Mouse (Mus musculus) CH12.LX (cell line): ENCODE measurements around the gene Glis3.

Experiments
- CTCF ChIP-seq, 2 experiments: IDR thresholded peaks in 1 of 2; conservative IDR thresholded peaks in 1 of 2; 2 replicates each; pipeline ENCODE4 v1.5.1; 2011 to 2012; ENCODE audit warnings: low read depth in 2 of 2, low read length in 2 of 2, improper control_type of control experiment in 1 of 2, inconsistent platforms in 1 of 2, mild to moderate bottlenecking in 1 of 2, moderate library complexity in 1 of 2
- EP300 ChIP-seq: IDR thresholded peaks from 2 replicates; pipeline ENCODE4 v1.6.1; 2011; ENCODE audit warnings: low read length, improper control_type of control experiment
- HCFC1 ChIP-seq: IDR thresholded peaks from 2 replicates; pipeline ENCODE4 v1.6.1; 2012; ENCODE audit warnings: low read depth, mild to moderate bottlenecking, inconsistent platforms, low read length, improper control_type of control experiment
- IRF4 ChIP-seq: IDR thresholded peaks from 2 replicates; pipeline ENCODE4 v1.6.1; 2014; ENCODE audit warnings: low read depth, mild to moderate bottlenecking, inconsistent platforms, low read length, improper control_type of control experiment
- JUND ChIP-seq: conservative IDR thresholded peaks from 2 replicates; pipeline ENCODE4 v1.6.1; 2011; ENCODE audit warnings: low read depth, low read length, improper control_type of control experiment
- MAZ ChIP-seq: IDR thresholded peaks from 2 replicates; pipeline ENCODE4 v1.6.1; 2012; ENCODE audit warnings: low read depth, mild to moderate bottlenecking, inconsistent platforms, low read length, improper control_type of control experiment, moderate library complexity
- MXI1 ChIP-seq: IDR thresholded peaks from 2 replicates; pipeline ENCODE4 v1.6.1; 2011; ENCODE audit warnings: mild to moderate bottlenecking, low read depth, low read length, improper control_type of control experiment
- MYC ChIP-seq: IDR thresholded peaks from 2 replicates; pipeline ENCODE4 v1.6.1; 2011; ENCODE audit warnings: low read depth, mild to moderate bottlenecking, improper control_type of control experiment, low read length
- POLR2A ChIP-seq: IDR thresholded peaks from 2 replicates; pipeline ENCODE4 v1.6.1; 2011; ENCODE audit warnings: low read depth, mild to moderate bottlenecking, improper control_type of control experiment, low read length
- RAD21 ChIP-seq: IDR thresholded peaks from 2 replicates; pipeline ENCODE4 v1.6.1; 2011; ENCODE audit warnings: low read depth, mild to moderate bottlenecking, low read length, improper control_type of control experiment, moderate library complexity
- ZC3H11A ChIP-seq: IDR thresholded peaks from 2 replicates; pipeline ENCODE4 v1.6.1; 2012; ENCODE audit warnings: low read depth, mild to moderate bottlenecking, inconsistent platforms, low read length, improper control_type of control experiment
- ZKSCAN1 ChIP-seq: IDR thresholded peaks from 2 replicates; pipeline ENCODE4 v1.6.1; 2012; ENCODE audit warnings: low read depth, inconsistent platforms, low read length, improper control_type of control experiment, borderline replicate concordance

- TF ChIP-seq EP300 (no peak), CTCF (conservative IDR thresholded peaks at IDR 0.05 in 1 of 2, IDR thresholded peaks at IDR 0.05 in 1 of 2; ENCODE audit: low read depth in 2 of 2, low read length in 2 of 2) (no peak), POLR2A (no peak), HCFC1 (no peak), ZC3H11A (no peak), IRF4 (no peak), RAD21 (no peak), JUND (no peak), MXI1 (no peak), MAZ (no peak), MYC (no peak), ZKSCAN1 (no peak)
Observed at GRCm38 (mm10) chr19:28555181-28555929, 124.5 kb downstream of the Glis3 start.
